In the genomic region with DNA sequence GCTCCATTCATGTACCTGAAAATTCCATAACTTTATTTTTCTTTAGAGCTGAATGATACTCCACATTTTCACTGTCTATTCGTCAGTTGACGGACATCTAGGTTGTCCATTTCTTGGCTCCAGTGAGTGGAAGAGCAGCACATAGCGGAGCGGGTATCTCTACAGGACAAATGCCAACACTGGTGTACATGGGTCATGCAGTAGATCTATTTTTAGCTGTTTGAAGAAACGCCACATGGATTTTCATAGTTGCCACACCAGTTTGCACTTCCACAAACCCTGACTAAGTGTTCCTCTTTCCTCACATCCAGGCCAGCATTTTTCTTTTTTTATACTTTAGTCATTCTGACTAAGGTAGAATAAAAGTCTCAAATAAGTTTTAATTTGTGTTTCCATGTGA, we compare ENCODE assay signal across 35 mouse cellular contexts. TPM values are rescaled to one million over a fixed set of nuclear protein-coding genes. Genes with fewer than 3 reads are reported as not detected.
DNase-seq lines count a peak whose midpoint lies in the region; ATAC-seq and TF ChIP-seq lines count a peak whose summit lies in the region.
"Had no signal": no experiment of that assay in that cellular context is flagged by ENCODE, and none has a peak within 500 bp of the region (broad histone marks: within the 10 kb centered on the region; RNA-seq: fewer than 3 reads in every experiment).

No protein-coding gene starts in this region.

- H3K4me2 ChIP-seq in heart, embryonic 11.5 days = no peak overlapping the region
- no peak overlapping the region for H3K4me2 ChIP-seq in liver, postnatal 0 days (ENCODE audit: low read depth, low read length)
- no peak overlapping the region for H3K4me2 ChIP-seq in heart, postnatal 0 days (ENCODE audit: low read depth, low read length)
- H3K4me2 ChIP-seq: embryonic facial prominence, embryonic 13.5 days; forebrain, embryonic 15.5 days; hindbrain, embryonic 13.5 days; limb, embryonic 13.5 days; liver, embryonic 12.5 days; midbrain, embryonic 15.5 days had no signal

- no peak for TF ChIP-seq EP300 in liver, postnatal 0 days (IDR thresholded peaks at IDR 0.05; ENCODE audit: low read depth)
- TF ChIP-seq EP300 in heart, postnatal 0 days (IDR thresholded peaks at IDR 0.05; ENCODE audit: low read depth) = no peak

- no peak for ATAC-seq in heart, embryonic 11.5 days (replicated peaks; ENCODE audit: insufficient number of reproducible peaks, low FRiP score, low TSS enrichment)
- ATAC-seq in liver, postnatal 0 days = no peak
- peak; percentile 51 for ATAC-seq in heart, postnatal 0 days (ENCODE audit: insufficient read depth, low read depth)
- peak; percentile 72 for ATAC-seq in megakaryocyte progenitor cell, adult 5-6 weeks (replicated peaks; ENCODE audit: poor library complexity)
- ATAC-seq: activated CD4-positive, CD25-positive, alpha-beta regulatory T cell, adult 4 months; forebrain, embryonic 15.5 days; intestine, embryonic 16.5 days; liver, embryonic 12.5 days; midbrain, embryonic 15.5 days had no signal

- intact Hi-C loops in gastrocnemius, adult 2 months (cut with DNase I) = no loop called here

- TF ChIP-seq POLR2A in liver, adult 2 months (IDR thresholded peaks at IDR 0.05; ENCODE audit: extremely low read depth, insufficient read depth, low read length) = no peak

- H3K27me3 ChIP-seq in heart, embryonic 11.5 days (ENCODE audit: control insufficient read depth, insufficient read depth, low read length) = no peaks in the 10 kb centered on the region
- H3K27me3 ChIP-seq in liver, adult 2 months (ENCODE audit: control insufficient read depth, insufficient read depth, low read length) = no peaks in the 10 kb centered on the region
- H3K27me3 ChIP-seq in liver, postnatal 0 days (ENCODE audit: insufficient read depth, low read length) = no peaks in the 10 kb centered on the region
- no peaks in the 10 kb centered on the region for H3K27me3 ChIP-seq in heart, postnatal 0 days (ENCODE audit: control insufficient read depth, insufficient read depth, low read length)
- H3K27me3 ChIP-seq: CH12.LX; embryonic facial prominence, embryonic 13.5 days; forebrain, embryonic 15.5 days; hindbrain, embryonic 13.5 days; limb, embryonic 13.5 days; liver, embryonic 12.5 days; midbrain, embryonic 15.5 days had no signal

- H3K27ac ChIP-seq in heart, embryonic 11.5 days (ENCODE audit: low read depth, low read length) = no peak overlapping the region
- no peak overlapping the region for H3K27ac ChIP-seq in liver, adult 2 months (replicated peaks; ENCODE audit: insufficient read depth, low read depth, low read length)
- no peak overlapping the region for H3K27ac ChIP-seq in liver, postnatal 0 days (ENCODE audit: low read depth)
- no peak overlapping the region for H3K27ac ChIP-seq in heart, postnatal 0 days (ENCODE audit: low read depth)
- no peak overlapping the region for H3K27ac ChIP-seq in gastrocnemius, adult 2 months
- H3K27ac ChIP-seq: embryonic facial prominence, embryonic 13.5 days; forebrain, embryonic 10.5 days; forebrain, embryonic 15.5 days; hindbrain, embryonic 13.5 days; kidney, postnatal 0 days; limb, embryonic 13.5 days; liver, embryonic 12.5 days; midbrain, embryonic 15.5 days had no signal

- H3K36me3 ChIP-seq in heart, embryonic 11.5 days (ENCODE audit: control insufficient read depth, insufficient read depth, low read length) = no peaks in the 10 kb centered on the region
- no peaks in the 10 kb centered on the region for H3K36me3 ChIP-seq in liver, adult 2 months (ENCODE audit: control insufficient read depth, insufficient read depth, low read length)
- no peaks in the 10 kb centered on the region for H3K36me3 ChIP-seq in liver, postnatal 0 days (replicated peaks; ENCODE audit: insufficient read depth, low read length)
- no peaks in the 10 kb centered on the region for H3K36me3 ChIP-seq in heart, postnatal 0 days (replicated peaks; ENCODE audit: control insufficient read depth, insufficient read depth, low read length)
- H3K36me3 ChIP-seq: embryonic facial prominence, embryonic 13.5 days; forebrain, embryonic 10.5 days; forebrain, embryonic 15.5 days; hindbrain, embryonic 13.5 days; limb, embryonic 13.5 days; liver, embryonic 12.5 days; midbrain, embryonic 15.5 days had no signal

- no peaks in the 10 kb centered on the region for H3K9me3 ChIP-seq in heart, embryonic 11.5 days (replicated peaks; ENCODE audit: control insufficient read depth, low read length)
- no peaks in the 10 kb centered on the region for H3K9me3 ChIP-seq in liver, postnatal 0 days (ENCODE audit: low read length)
- H3K9me3 ChIP-seq in heart, postnatal 0 days (replicated peaks; ENCODE audit: control insufficient read depth, low read length) = no peaks in the 10 kb centered on the region
- H3K9me3 ChIP-seq: embryonic facial prominence, embryonic 13.5 days; forebrain, embryonic 10.5 days; forebrain, embryonic 15.5 days; hindbrain, embryonic 13.5 days; limb, embryonic 13.5 days; liver, embryonic 12.5 days; midbrain, embryonic 15.5 days had no signal

- H3K4me3 ChIP-seq in heart, embryonic 11.5 days (ENCODE audit: low read depth, low read length) = no peak overlapping the region
- no peak overlapping the region for H3K4me3 ChIP-seq in liver, adult 2 months (ENCODE audit: insufficient read depth, low read depth, low read length)
- H3K4me3 ChIP-seq in liver, postnatal 0 days (ENCODE audit: low read depth, low read length) = no peak overlapping the region
- H3K4me3 ChIP-seq in heart, postnatal 0 days (ENCODE audit: low read depth, low read length) = no peak overlapping the region
- H3K4me3 ChIP-seq in gastrocnemius, adult 2 months = no peak overlapping the region
- H3K4me3 ChIP-seq: embryonic facial prominence, embryonic 13.5 days; forebrain, embryonic 10.5 days; forebrain, embryonic 15.5 days; hindbrain, embryonic 13.5 days; limb, embryonic 13.5 days; liver, embryonic 12.5 days; midbrain, embryonic 15.5 days had no signal

- WGBS in heart, embryonic 11.5 days (ENCODE audit: insufficient replicate concordance) = 74% methylated on average over 5 of the region's 5 CpGs
- 74% methylated on average over 5 of the region's 5 CpGs for WGBS in liver, adult 2 months
- WGBS in liver, postnatal 0 days (ENCODE audit: insufficient replicate concordance) = 65% methylated on average over 5 of the region's 5 CpGs
- WGBS in heart, postnatal 0 days = 34% methylated on average over 5 of the region's 5 CpGs

- no peaks in the 10 kb centered on the region for H3K79me2 ChIP-seq in liver, adult 2 months (ENCODE audit: control insufficient read depth, insufficient read depth, low read length)

- no peak for TF ChIP-seq CTCF in liver, adult 2 months (IDR thresholded peaks at IDR 0.05; ENCODE audit: low read depth, low read length)
- no peak for TF ChIP-seq CTCF in liver, postnatal 0 days (IDR thresholded peaks at IDR 0.05; ENCODE audit: low read depth)
- TF ChIP-seq CTCF in heart, postnatal 0 days (IDR thresholded peaks at IDR 0.05; ENCODE audit: low read depth) = no peak
- no peak for TF ChIP-seq CTCF in gastrocnemius, adult 2 months (IDR thresholded peaks at IDR 0.05)

- H3K9ac ChIP-seq in heart, embryonic 11.5 days (ENCODE audit: low read depth, low read length) = no peak overlapping the region
- no peak overlapping the region for H3K9ac ChIP-seq in liver, adult 2 months (ENCODE audit: low read depth, low read length)
- no peak overlapping the region for H3K9ac ChIP-seq in liver, postnatal 0 days (replicated peaks)
- no peak overlapping the region for H3K9ac ChIP-seq in heart, postnatal 0 days (replicated peaks; ENCODE audit: low read depth, low read length)
- H3K9ac ChIP-seq: embryonic facial prominence, embryonic 13.5 days; forebrain, embryonic 15.5 days; hindbrain, embryonic 13.5 days; limb, embryonic 13.5 days; liver, embryonic 12.5 days; midbrain, embryonic 15.5 days had no signal

- no peaks in the 10 kb centered on the region for H3K4me1 ChIP-seq in heart, embryonic 11.5 days (ENCODE audit: control insufficient read depth, insufficient read depth, low read length)
- H3K4me1 ChIP-seq in liver, adult 2 months (ENCODE audit: control insufficient read depth, insufficient read depth, low read length) = no peaks in the 10 kb centered on the region
- H3K4me1 ChIP-seq in liver, postnatal 0 days (ENCODE audit: insufficient read depth) = no peaks in the 10 kb centered on the region
- H3K4me1 ChIP-seq in heart, postnatal 0 days (ENCODE audit: control insufficient read depth, insufficient read depth) = peaks cover 2% of the 10 kb centered on the region; the same call in 1 of the 2 replicates
- H3K4me1 ChIP-seq: embryonic facial prominence, embryonic 13.5 days; forebrain, embryonic 10.5 days; forebrain, embryonic 15.5 days; hindbrain, embryonic 13.5 days; limb, embryonic 13.5 days; liver, embryonic 12.5 days; midbrain, embryonic 15.5 days had no signal

- peak; percentile 88 for DNase-seq in heart, adult 11 months
- DNase-seq in liver, adult 2 months (ENCODE audit: extremely low read depth, low read depth, low spot score) = peak; percentile 34
- DNase-seq in liver, postnatal 0 days = no peak
- peak; percentile 79 for DNase-seq in heart, postnatal 0 days (ENCODE audit: low spot score)
- no peak for DNase-seq in embryo, embryonic 10 days (ENCODE audit: low spot score)
- no peak for DNase-seq in gastrocnemius, adult 2 months
- DNase-seq: adrenal gland, adult 2 months; cerebellum, adult 9-10 months; kidney, adult 8-10 months; right cerebral cortex, postnatal 25 days; spleen, adult 18-20 months; thymus, adult 18-20 months; thymus, postnatal 25 days had no signal

RNA-seq across cellular contexts. Expression of a gene that starts 19.8 kb away (rescaled TPM):
- polyA plus RNA-seq in heart, embryonic 11.5 days (2014; fragmentation: Nextera tagmentation; extraction: Ambion mirVana) = 0.31 TPM in 1 of 2 replicates, not detected in the other
- 135 and 162 TPM in 2 replicates for total RNA-seq in liver, adult 2 months (2014; rRNA removed)
- 32.4 and 63.9 TPM in 2 replicates for polyA plus RNA-seq in liver, adult 2 months (2012; rRNA removed)
- polyA plus RNA-seq in liver, postnatal 0 days (2015; fragmentation: Nextera tagmentation; extraction: Ambion mirVana) = 64.4 and 70.9 TPM in 2 replicates
- total RNA-seq in heart, postnatal 0 days (2014; rRNA removed; ENCODE audit: low replicate concordance) = 0.62 TPM in 1 of 2 replicates, not detected in the other
- polyA plus RNA-seq in heart, postnatal 0 days (2015; fragmentation: Nextera tagmentation; extraction: Ambion mirVana) = 0.07 TPM in 1 of 2 replicates, not detected in the other
- 0.20 TPM in 1 of 2 replicates, not detected in the other for total RNA-seq in megakaryocyte progenitor cell, adult 5-6 weeks (2015)
- 0.21 and 0.88 TPM in 2 replicates for total RNA-seq in megakaryocyte progenitor cell, adult 5-6 weeks (2017)
- not detected for total RNA-seq in gastrocnemius, adult 2 months (2021)
- total RNA-seq: ES-E14; gastrocnemius, adult 8-10 months; layer of hippocampus, postnatal 10 days; left cerebral cortex, adult 8-10 months; left cerebral cortex, postnatal 36 days; neutrophil, adult 5-6 weeks had no signal
- polyA plus RNA-seq: C2C12; forebrain, embryonic 10.5 days; frontal cortex, adult 2 months; hindbrain, embryonic 13.5 days; neural tube, embryonic 11.5 days had no signal

RNA-seq across cellular contexts. Expression of a gene that starts 38.3 kb away (rescaled TPM):
- polyA plus RNA-seq in heart, embryonic 11.5 days (2014; fragmentation: Nextera tagmentation; extraction: Ambion mirVana) = 0.48 TPM in 1 of 2 replicates, not detected in the other
- 0.37 and 0.60 TPM in 2 replicates for total RNA-seq in liver, adult 2 months (2014; rRNA removed)
- 0.22 and 0.44 TPM in 2 replicates for polyA plus RNA-seq in liver, adult 2 months (2012; rRNA removed)
- polyA plus RNA-seq in liver, postnatal 0 days (2015; fragmentation: Nextera tagmentation; extraction: Ambion mirVana) = 0.95 and 1.7 TPM in 2 replicates
- total RNA-seq in heart, postnatal 0 days (2014; rRNA removed; ENCODE audit: low replicate concordance) = not detected in 2 replicates
- 0.07 and 0.18 TPM in 2 replicates for polyA plus RNA-seq in heart, postnatal 0 days (2015; fragmentation: Nextera tagmentation; extraction: Ambion mirVana)
- 0.49 and 1.2 TPM in 2 replicates for total RNA-seq in megakaryocyte progenitor cell, adult 5-6 weeks (2015)
- total RNA-seq in megakaryocyte progenitor cell, adult 5-6 weeks (2017) = 0.12 and 0.74 TPM in 2 replicates
- total RNA-seq in gastrocnemius, adult 2 months (2021) = not detected
- total RNA-seq: adrenal gland, adult 2 months had no signal
- polyA plus RNA-seq: C2C12; forebrain, embryonic 10.5 days; forebrain, embryonic 15.5 days; midbrain, embryonic 15.5 days; neural tube, embryonic 11.5 days had no signal

Comparison
In these comparisons a context has a peak if more than half of its experiments do, and no peak if none do; other contexts are left out.
1. DNase-seq: peak in heart, adult 11 months (single experiment), liver, adult 2 months (single experiment) and heart, postnatal 0 days (single experiment); none in liver, postnatal 0 days (single experiment), embryo, embryonic 10 days (single experiment) and gastrocnemius, adult 2 months (single experiment).
2. ATAC-seq: peak in heart, postnatal 0 days (single experiment) and megakaryocyte progenitor cell, adult 5-6 weeks (single experiment); none in heart, embryonic 11.5 days (single experiment) and liver, postnatal 0 days (single experiment).
3. RNA of a gene that starts 19.8 kb away (total RNA-seq): 135 to 162 TPM in liver, adult 2 months; 0.20 to 0.88 TPM in megakaryocyte progenitor cell, adult 5-6 weeks, 0.62 TPM in heart, postnatal 0 days and not detected in gastrocnemius, adult 2 months; every median in the first group is over 10 times any median in the second.